Mouse (Mus musculus) megakaryocyte, embryonic 14.5 days (primary cell): ENCODE measurements around the gene Krt10.

Experiments used
- FLI1 ChIP-seq: IDR thresholded peaks from 2 replicates; pipeline ENCODE4 v1.6.1; 2012; ENCODE audit warnings: low read length, inconsistent platforms, mixed read lengths
- GATA1 ChIP-seq: IDR thresholded peaks from 3 replicates; pipeline ENCODE4 v1.6.1; 2012; ENCODE audit warnings: mixed read lengths, low read length, inconsistent platforms, borderline replicate concordance

GRCm38 (mm10) chr11:99437972-99438371 lies 48.8 kb upstream of the Krt10 start, which contains the start of gene Krt20:
- TF ChIP-seq GATA1, result no peak
- TF ChIP-seq FLI1, result no peak
